Comparison of ENCODE assay signal across 7 mouse cellular contexts in genomic region chr5:77266886-77267401, GRCm38 (mm10). TPM values are rescaled to one million over a fixed set of nuclear protein-coding genes. Genes with fewer than 3 reads are reported as not detected.
DNase-seq lines count a peak whose midpoint lies in the region; ATAC-seq and TF ChIP-seq lines count a peak whose summit lies in the region.

No protein-coding gene starts in this region.

- 2% methylated on average over 11 of the region's 11 CpGs for WGBS in forebrain, embryonic 12.5 days
- 2% methylated on average over 11 of the region's 11 CpGs for WGBS in limb, embryonic 13.5 days

- H3K27ac ChIP-seq in CH12.LX (ENCODE audit: insufficient read depth, low read depth): peak overlapping the region; percentile 74
- peak overlapping the region; percentile 93; the same call in 1 of the 2 replicates for H3K27ac ChIP-seq in forebrain, embryonic 12.5 days
- H3K27ac ChIP-seq in limb, embryonic 13.5 days: peak overlapping the region; percentile 98

- no peak for TF ChIP-seq EP300 in CH12.LX (IDR thresholded peaks at IDR 0.05; ENCODE audit: low read length)

- in situ Hi-C loops in CH12.LX (cut with MboI; ENCODE audit: low pct_ligation_motif_present, low pct_unique_long_range_greater_than_20kb, low sequenced_read_pairs): no loop called here

- TF ChIP-seq RAD21 in CH12.LX (IDR thresholded peaks at IDR 0.05; ENCODE audit: low read depth, low read length): no peak

- no peak; the same call in 1 of the 2 replicates for TF ChIP-seq POLR2A in CH12.LX (IDR thresholded peaks at IDR 0.05; ENCODE audit: low read depth, low read length)

- ATAC-seq in forebrain, embryonic 12.5 days (ENCODE audit: low FRiP score): no peak
- no peak for ATAC-seq in limb, embryonic 13.5 days (ENCODE audit: low FRiP score, low read depth)
- no peak; the same call in 1 of the 2 replicates for ATAC-seq in erythroid progenitor cell, adult 5-6 weeks (replicated peaks; ENCODE audit: low FRiP score, poor library complexity, severe bottlenecking)

- H3K4me2 ChIP-seq in CH12.LX (ENCODE audit: insufficient read depth, low read depth, poor library complexity, severe bottlenecking): peak overlapping the region; percentile 71; the same call in 1 of the 2 replicates
- peak overlapping the region; percentile 75 for H3K4me2 ChIP-seq in forebrain, embryonic 12.5 days
- H3K4me2 ChIP-seq in limb, embryonic 13.5 days (replicated peaks): peak overlapping the region; percentile 67

- H3K4me3 ChIP-seq in CH12.LX (replicated peaks in 1 of 3; ENCODE audit: low read depth in 2 of 3, low read length in 2 of 3, poor library complexity in 1 of 3): peak overlapping the region; percentile 68 to 83 (median 71)
- H3K4me3 ChIP-seq in forebrain, embryonic 12.5 days (replicated peaks): peak overlapping the region; percentile 98
- peak overlapping the region; percentile 96 for H3K4me3 ChIP-seq in limb, embryonic 13.5 days

- H3K79me2 ChIP-seq in CH12.LX (replicated peaks; ENCODE audit: control insufficient read depth, extremely low read depth, insufficient read depth, poor library complexity, severe bottlenecking): peaks cover 51% of the 10 kb centered on the region

- peak; percentile 52 to 61 for DNase-seq in B cell, adult 2 months
- DNase-seq in CH12.LX (ENCODE audit: extremely low read depth): peak; percentile 71
- peak; percentile 62 for DNase-seq in naive thymus-derived CD4-positive, alpha-beta T cell, adult 2 months (ENCODE audit: low read depth)
- no peak for DNase-seq in ovary, postnatal 14 days (ENCODE audit: low spot score)

- H3K36me3 ChIP-seq in CH12.LX (replicated peaks in 1 of 2; ENCODE audit: control insufficient read depth in 1 of 2, insufficient read depth in 1 of 2, low read length in 1 of 2): peaks cover 28 to 37% of the 10 kb centered on the region in 2 experiments
- peaks cover 36% of the 10 kb centered on the region for H3K36me3 ChIP-seq in forebrain, embryonic 12.5 days (replicated peaks)
- H3K36me3 ChIP-seq in limb, embryonic 13.5 days: peaks cover 39% of the 10 kb centered on the region

- peaks cover 18% of the 10 kb centered on the region for H3K9me3 ChIP-seq in CH12.LX (replicated peaks; ENCODE audit: low read length)
- H3K9me3 ChIP-seq in forebrain, embryonic 12.5 days: no peaks in the 10 kb centered on the region
- H3K9me3 ChIP-seq in limb, embryonic 13.5 days: no peaks in the 10 kb centered on the region

- dilution Hi-C loops in CH12.LX (cut with MboI; ENCODE audit: extremely low pct_ligation_motif_present, extremely low pct_unique_long_range_greater_than_20kb, low sequenced_read_pairs): no loop called here

- peaks cover 3 to 38% of the 10 kb centered on the region in 2 experiments for H3K4me1 ChIP-seq in CH12.LX (ENCODE audit: control insufficient read depth in 1 of 2, insufficient read depth in 2 of 2)
- peaks cover 15% of the 10 kb centered on the region for H3K4me1 ChIP-seq in forebrain, embryonic 12.5 days
- H3K4me1 ChIP-seq in limb, embryonic 13.5 days: peaks cover 30% of the 10 kb centered on the region

- no peak for TF ChIP-seq CTCF in CH12.LX (conservative IDR thresholded peaks at IDR 0.05 in 1 of 2, IDR thresholded peaks at IDR 0.05 in 1 of 2; ENCODE audit: low read depth in 2 of 2, low read length in 2 of 2)

- H3K9ac ChIP-seq in CH12.LX (ENCODE audit: insufficient read depth, low read depth): peak overlapping the region; percentile 79
- peak overlapping the region; percentile 95 for H3K9ac ChIP-seq in forebrain, embryonic 12.5 days
- H3K9ac ChIP-seq in limb, embryonic 13.5 days: peak overlapping the region; percentile 97

- no peaks in the 10 kb centered on the region for H3K27me3 ChIP-seq in CH12.LX (replicated peaks)
- H3K27me3 ChIP-seq in forebrain, embryonic 12.5 days: peaks cover 6% of the 10 kb centered on the region; the same call in 1 of the 2 replicates
- no peaks in the 10 kb centered on the region for H3K27me3 ChIP-seq in limb, embryonic 13.5 days

TF ChIP-seq in CH12.LX, 34 proteins besides CTCF, POLR2A, EP300 and RAD21:
- no peak for TF ChIP-seq MEF2A (IDR thresholded peaks at IDR 0.05; ENCODE audit: borderline replicate concordance, low read depth, low read length)
- no peak for TF ChIP-seq JUND (conservative IDR thresholded peaks at IDR 0.05; ENCODE audit: low read depth, low read length)
- TF ChIP-seq MAX (IDR thresholded peaks at IDR 0.05; ENCODE audit: low read length): no peak
- no peak for TF ChIP-seq PAX5 (IDR thresholded peaks at IDR 0.05; ENCODE audit: low read length)
- no peak for TF ChIP-seq MYC (IDR thresholded peaks at IDR 0.05; ENCODE audit: low read depth, low read length)
- no peak for TF ChIP-seq GABPA (IDR thresholded peaks at IDR 0.05; ENCODE audit: insufficient replicate concordance, low read depth, low read length)
- TF ChIP-seq SIN3A (IDR thresholded peaks at IDR 0.05; ENCODE audit: low read length): no peak
- TF ChIP-seq MXI1 (IDR thresholded peaks at IDR 0.05; ENCODE audit: low read depth, low read length): no peak; the same call in 1 of the 2 replicates
- TF ChIP-seq HCFC1 (IDR thresholded peaks at IDR 0.05; ENCODE audit: low read depth, low read length): peak; percentile 10; the same call in 1 of the 2 replicates
- TF ChIP-seq ZMIZ1 (IDR thresholded peaks at IDR 0.05; ENCODE audit: low read depth, low read length): 0 out of 2 replicates have a peak, but pooled peaks have one; percentile 45
- TF ChIP-seq ZKSCAN1 (IDR thresholded peaks at IDR 0.05; ENCODE audit: borderline replicate concordance, low read depth, low read length): no peak
- 0 out of 2 replicates have a peak, but pooled peaks have one; percentile 17 for TF ChIP-seq POLR2AphosphoS2 (IDR thresholded peaks at IDR 0.05; ENCODE audit: low read depth, low read length)
- TF ChIP-seq ZC3H11A (IDR thresholded peaks at IDR 0.05; ENCODE audit: low read depth, low read length): no peak
- peak; percentile 57; the same call in 1 of the 2 replicates for TF ChIP-seq TBP (conservative IDR thresholded peaks at IDR 0.05; ENCODE audit: low read depth, low read length)
- 0 out of 2 replicates have a peak, but pooled peaks have one; percentile 19 for TF ChIP-seq CHD1 (IDR thresholded peaks at IDR 0.05; ENCODE audit: low read depth, low read length)
- TF ChIP-seq SMC3 (IDR thresholded peaks at IDR 0.05; ENCODE audit: low read depth, low read length): no peak
- TF ChIP-seq USF1 (IDR thresholded peaks at IDR 0.05; ENCODE audit: low read depth, low read length): no peak

RNA-seq across cellular contexts. Expression of gene Rest, which starts 1.7 kb away (rescaled TPM):
- total RNA-seq in CH12.LX (2012; rRNA removed) (15.4 and 15.9 TPM in 2 replicates), CH12.LX (2014; rRNA removed) (16.5 and 16.8 TPM in 2 replicates)
- 7.4 and 7.8 TPM in 2 replicates for polyA plus RNA-seq in CH12.LX (2012; ENCODE audit: insufficient read length, low read depth)
- polyA plus RNA-seq in forebrain, embryonic 12.5 days (2016; fragmentation: Nextera tagmentation; extraction: Ambion mirVana): 19.7 and 22.2 TPM in 2 replicates
- polyA plus RNA-seq in limb, embryonic 13.5 days (2015; fragmentation: Nextera tagmentation; extraction: Ambion mirVana): 56.2 and 57.2 TPM in 2 replicates
- 7.2 and 8.8 TPM in 2 replicates for total RNA-seq in erythroid progenitor cell, adult 5-6 weeks (2015; ENCODE audit: low replicate concordance)
- 11.2 and 13.4 TPM in 2 replicates for total RNA-seq in erythroid progenitor cell, adult 5-6 weeks (2017; ENCODE audit: low replicate concordance)

RNA-seq across cellular contexts. Expression of gene Noa1, which starts 42.9 kb away (rescaled TPM):
- total RNA-seq in CH12.LX (2012; rRNA removed) (25.8 and 33.0 TPM in 2 replicates), CH12.LX (2014; rRNA removed) (44.3 and 45.7 TPM in 2 replicates)
- polyA plus RNA-seq in CH12.LX (2012; ENCODE audit: insufficient read length, low read depth): 59.4 and 60.7 TPM in 2 replicates
- 36.3 and 37.5 TPM in 2 replicates for polyA plus RNA-seq in forebrain, embryonic 12.5 days (2016; fragmentation: Nextera tagmentation; extraction: Ambion mirVana)
- 25.8 and 26.7 TPM in 2 replicates for polyA plus RNA-seq in limb, embryonic 13.5 days (2015; fragmentation: Nextera tagmentation; extraction: Ambion mirVana)
- total RNA-seq in erythroid progenitor cell, adult 5-6 weeks (2015; ENCODE audit: low replicate concordance): 6.3 and 10.5 TPM in 2 replicates
- 11.6 and 28.2 TPM in 2 replicates for total RNA-seq in erythroid progenitor cell, adult 5-6 weeks (2017; ENCODE audit: low replicate concordance)

RNA-seq across cellular contexts. Expression of gene Polr2b, which starts 43.0 kb away (rescaled TPM):
- total RNA-seq in CH12.LX (2012; rRNA removed) (133 and 140 TPM in 2 replicates), CH12.LX (2014; rRNA removed) (119 and 129 TPM in 2 replicates)
- polyA plus RNA-seq in CH12.LX (2012; ENCODE audit: insufficient read length, low read depth): 78.0 and 88.0 TPM in 2 replicates
- polyA plus RNA-seq in forebrain, embryonic 12.5 days (2016; fragmentation: Nextera tagmentation; extraction: Ambion mirVana): 102 and 109 TPM in 2 replicates
- 67.9 and 71.4 TPM in 2 replicates for polyA plus RNA-seq in limb, embryonic 13.5 days (2015; fragmentation: Nextera tagmentation; extraction: Ambion mirVana)
- total RNA-seq in erythroid progenitor cell, adult 5-6 weeks (2015; ENCODE audit: low replicate concordance): 43.6 and 62.5 TPM in 2 replicates
- total RNA-seq in erythroid progenitor cell, adult 5-6 weeks (2017; ENCODE audit: low replicate concordance): 53.7 and 109 TPM in 2 replicates

RNA-seq across cellular contexts. Expression of gene Spink2, which starts 55.7 kb away (rescaled TPM):
- total RNA-seq in CH12.LX (2012; rRNA removed): 0.42 and 0.55 TPM in 2 replicates
- not detected in 2 replicates for total RNA-seq in CH12.LX (2014; rRNA removed)
- polyA plus RNA-seq in CH12.LX (2012; ENCODE audit: insufficient read length, low read depth): 0.67 and 1.3 TPM in 2 replicates
- polyA plus RNA-seq in forebrain, embryonic 12.5 days (2016; fragmentation: Nextera tagmentation; extraction: Ambion mirVana): 0.73 and 0.75 TPM in 2 replicates
- 1.4 and 1.9 TPM in 2 replicates for polyA plus RNA-seq in limb, embryonic 13.5 days (2015; fragmentation: Nextera tagmentation; extraction: Ambion mirVana)
- total RNA-seq in erythroid progenitor cell, adult 5-6 weeks (2015; ENCODE audit: low replicate concordance): not detected in 2 replicates
- total RNA-seq in erythroid progenitor cell, adult 5-6 weeks (2017; ENCODE audit: low replicate concordance): not detected in 2 replicates
